Mouse (Mus musculus): Measurements from ENCODE around the gene Rgs7. TPM values are rescaled to one million over a fixed set of nuclear protein-coding genes. Genes with fewer than 3 reads are reported as not detected.

Gene Rgs7
- total RNA-seq, 2 experiments from 2014 or later: 74.6 to 76.5 TPM

GRCm38 (mm10) chr1:175300895-175301294 lies 191.4 kb downstream of the Rgs7 start:
- DNase-seq: no peak

DNA sequence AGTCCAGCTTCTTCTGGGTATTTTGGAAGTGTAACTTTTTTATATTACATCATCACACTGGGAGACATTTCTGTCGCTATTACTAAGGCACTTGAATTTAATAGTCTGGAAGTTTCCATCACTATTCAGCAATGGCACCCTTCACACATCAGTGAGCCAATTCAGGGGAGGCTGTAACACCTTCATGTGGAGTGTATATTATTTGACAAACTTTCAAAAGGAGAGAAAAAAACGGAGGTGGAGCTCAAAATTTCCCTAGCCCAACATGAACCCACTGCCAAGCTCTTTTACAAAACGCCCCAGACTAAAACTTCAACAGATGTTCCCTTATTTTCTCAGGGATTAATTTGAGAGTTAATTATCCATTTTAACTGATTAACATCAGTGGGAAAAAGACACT lies 191.9 kb downstream of the Rgs7 start:
- DNase-seq: no peak

- no peak for DNase-seq
Observed at GRCm38 (mm10) chr1:175299603-175300397, 192.5 kb downstream of the Rgs7 start.

GRCm38 (mm10) chr1:175296906-175297305 lies 195.4 kb downstream of the Rgs7 start:
- no peak for DNase-seq

- no peak for DNase-seq
Observed at GRCm38 (mm10) chr1:175290072-175290471, 202.2 kb downstream of the Rgs7 start.

DNA sequence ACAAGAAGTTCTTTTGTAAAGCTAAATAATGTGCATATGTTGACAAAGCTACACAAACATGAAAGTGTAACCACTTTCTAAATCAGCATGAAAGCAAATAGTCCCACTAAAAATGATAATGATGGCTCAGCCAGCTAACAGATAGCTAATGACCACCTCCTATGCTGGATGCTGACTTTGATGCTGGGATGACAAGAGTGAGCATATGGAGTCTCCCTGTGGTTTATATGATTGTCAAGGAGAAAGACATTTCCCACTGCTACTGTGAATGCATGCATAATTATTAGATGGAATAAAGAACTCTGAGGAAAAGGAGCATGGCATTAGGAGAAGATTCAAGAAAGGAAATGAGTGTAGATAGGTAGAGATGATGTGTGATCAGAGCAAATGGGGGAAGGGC lies 230.0 kb downstream of the Rgs7 start:
- no peak for DNase-seq

- DNase-seq: no peak
Observed at GRCm38 (mm10) chr1:175259374-175259773, 232.9 kb downstream of the Rgs7 start.

DNA sequence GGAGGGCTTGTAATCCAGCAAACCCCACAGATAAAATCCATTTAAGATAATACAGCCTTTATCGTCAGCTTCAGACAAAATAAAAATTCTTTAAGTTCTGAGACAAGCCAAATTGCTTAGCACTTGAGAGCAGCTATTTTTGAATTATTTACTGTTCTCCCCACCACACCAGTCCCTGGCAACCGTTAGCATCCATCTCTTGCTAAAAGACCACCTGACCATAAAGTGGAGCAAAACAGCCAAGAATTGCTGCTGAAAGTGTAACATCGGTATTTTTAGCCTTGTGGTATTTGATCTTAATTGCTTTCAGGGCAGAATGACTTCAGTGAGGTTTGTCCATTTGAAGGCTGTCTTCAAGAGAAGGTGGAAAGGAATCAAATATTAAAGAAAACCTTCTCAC lies 237.1 kb downstream of the Rgs7 start:
- DNase-seq: no peak

GRCm38 (mm10) chr1:175254724-175255123 lies 237.6 kb downstream of the Rgs7 start:
- no peak for DNase-seq

- DNase-seq: no peak
Observed at GRCm38 (mm10) chr1:175242135-175242534, 250.2 kb downstream of the Rgs7 start.

- no peak for DNase-seq
Observed at GRCm38 (mm10) chr1:175240137-175240536, 252.2 kb downstream of the Rgs7 start.

DNA sequence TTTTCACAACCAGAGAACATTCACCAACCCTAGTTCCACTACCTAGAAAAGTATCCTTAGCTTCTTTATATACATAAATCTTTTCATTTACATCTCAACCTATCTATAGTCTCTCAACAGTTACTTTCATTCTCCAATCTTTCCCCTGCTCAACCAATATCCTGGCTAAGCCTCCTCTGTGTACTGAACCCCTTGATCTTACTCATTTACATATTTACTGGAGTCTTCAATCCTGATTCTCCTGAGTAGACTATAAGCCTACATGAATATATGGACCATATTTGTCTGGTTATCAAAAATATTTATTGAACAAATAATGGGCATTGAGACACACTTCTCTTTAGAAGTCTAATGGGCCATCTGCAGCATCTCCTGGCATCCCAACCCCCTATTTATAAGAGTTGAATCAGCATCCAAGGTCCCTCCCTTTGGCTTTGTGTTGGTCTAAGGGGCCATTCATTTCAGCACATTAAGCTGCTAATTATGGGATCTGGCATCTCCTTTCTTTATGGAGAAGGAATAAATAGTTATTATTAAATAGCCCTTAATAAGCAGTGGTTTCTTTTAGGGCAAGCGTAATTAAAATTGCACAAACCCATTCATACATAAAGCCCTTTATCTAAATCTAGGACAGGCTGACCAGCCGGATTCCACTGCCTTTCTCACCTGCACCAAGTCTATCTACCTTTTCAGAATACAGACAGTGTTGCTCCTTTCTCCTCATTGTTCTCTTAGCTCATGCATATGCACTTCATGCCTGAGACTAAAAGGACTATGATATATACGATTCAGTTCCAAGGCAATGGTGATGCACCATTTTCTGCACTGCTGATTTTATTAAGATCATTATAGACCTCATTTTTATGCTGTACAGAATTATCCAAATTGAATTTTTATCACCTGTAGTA lies 270.5 kb downstream of the Rgs7 start:
- DNase-seq: no peak

- no peak for DNase-seq
Observed at GRCm38 (mm10) chr1:175219563-175219962, 272.7 kb downstream of the Rgs7 start.

DNA sequence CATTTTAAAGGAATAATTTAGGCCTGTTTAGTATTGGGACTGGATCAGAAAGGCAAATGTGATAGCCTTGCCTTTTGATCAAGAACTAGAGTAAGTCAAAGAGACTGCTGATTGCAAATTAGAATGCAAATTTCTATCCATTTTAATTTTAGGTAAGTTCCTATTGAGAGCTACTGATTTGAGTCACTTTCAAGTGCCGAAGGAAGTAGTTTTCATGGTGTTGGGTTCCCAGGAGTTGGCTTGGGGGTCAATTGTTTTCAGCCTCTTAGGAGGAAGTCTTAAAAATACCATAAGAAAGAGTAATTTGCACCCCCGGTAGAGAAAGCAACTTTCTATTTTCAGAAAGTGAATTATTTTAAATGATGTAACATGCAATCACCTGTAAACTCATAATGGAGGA lies 285.3 kb downstream of the Rgs7 start:
- DNase-seq: no peak

DNA sequence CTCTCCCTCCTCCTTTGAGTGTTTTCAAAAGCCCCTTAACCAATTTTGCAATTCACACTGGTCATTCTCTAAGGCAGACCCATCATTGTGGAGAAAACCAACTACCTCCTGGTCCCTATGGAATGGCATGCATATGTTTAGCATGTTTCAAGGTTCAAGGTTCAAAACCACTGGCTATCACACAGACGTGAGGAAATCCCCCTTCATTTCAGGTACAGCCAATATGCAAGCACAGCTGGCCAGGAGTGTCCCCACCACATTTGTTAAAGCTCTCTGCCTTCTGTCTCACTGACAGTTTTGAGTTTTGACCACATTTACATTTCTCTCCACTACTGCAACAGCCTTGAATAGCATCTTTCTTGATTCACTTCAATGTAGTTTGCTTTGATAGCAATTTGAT lies 286.7 kb downstream of the Rgs7 start:
- no peak for DNase-seq

DNA sequence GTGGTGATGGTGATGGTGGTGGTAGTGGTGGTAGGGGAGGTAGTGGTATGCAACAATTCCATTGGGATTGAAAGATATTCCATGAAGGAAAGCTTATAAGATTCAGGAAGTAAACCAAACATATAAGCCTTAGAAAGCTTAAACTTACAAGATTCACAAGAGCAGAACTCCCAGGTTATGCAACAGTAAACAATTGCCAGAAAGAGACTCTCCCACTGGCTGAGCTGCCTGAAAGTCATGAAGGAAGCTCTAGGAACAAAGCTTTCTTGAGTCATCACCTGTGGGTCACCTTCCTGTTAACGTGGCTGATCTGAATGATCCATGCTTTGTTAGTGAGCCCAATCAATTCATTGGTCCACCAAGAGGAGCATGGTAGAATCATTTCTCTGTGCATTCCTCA lies 288.8 kb downstream of the Rgs7 start:
- DNase-seq: no peak

DNA sequence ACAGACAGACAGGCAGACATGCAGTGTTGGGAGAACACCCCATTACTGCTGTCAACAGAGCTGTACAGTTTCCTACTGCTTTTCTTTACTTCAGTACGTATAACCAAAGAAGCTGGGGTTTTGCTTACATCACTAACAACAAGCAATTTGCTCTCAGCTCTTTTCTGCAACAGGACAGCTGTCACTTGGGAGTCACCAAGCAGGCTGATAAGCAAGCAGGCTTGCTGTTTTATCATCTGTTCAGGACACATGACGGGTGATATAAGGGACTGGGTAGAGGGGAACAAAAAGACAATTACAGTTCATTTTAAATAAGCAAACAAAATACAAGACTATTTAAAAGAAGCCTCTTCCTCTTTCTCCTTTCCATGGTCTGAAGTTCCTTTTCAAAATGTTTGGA lies 289.4 kb downstream of the Rgs7 start:
- no peak for DNase-seq

- DNase-seq: no peak
Observed at GRCm38 (mm10) chr1:175198881-175199280, 293.4 kb downstream of the Rgs7 start.

GRCm38 (mm10) chr1:175195806-175196205 lies 296.5 kb downstream of the Rgs7 start:
- DNase-seq: no peak

GRCm38 (mm10) chr1:175188186-175188585 lies 304.1 kb downstream of the Rgs7 start:
- DNase-seq: no peak

GRCm38 (mm10) chr1:175185211-175185610 lies 307.1 kb downstream of the Rgs7 start:
- no peak for DNase-seq

GRCm38 (mm10) chr1:175184736-175185135 lies 307.6 kb downstream of the Rgs7 start:
- no peak for DNase-seq

- DNase-seq: no peak
Observed at GRCm38 (mm10) chr1:175178733-175179132, 313.6 kb downstream of the Rgs7 start.

All from layer of hippocampus, postnatal 36 days (tissue).